Mouse (Mus musculus) embryonic facial prominence, embryonic 12.5 days (tissue): ENCODE measurements around the gene Tedc1. TPM values are rescaled to one million over a fixed set of nuclear protein-coding genes. Genes with fewer than 3 reads are reported as not detected.

Experiments
- ATAC-seq: fragments of 200-750 bp; cut with Nextera tagmentation; 2 replicates; pipeline ENCODE4 v1.8.0; 2017; ENCODE audit not compliant: insufficient number of reproducible peaks, insufficient read depth, low FRiP score, low TSS enrichment
- H3K27ac ChIP-seq: fragments of 300-500 bp; sonication (generic); 2 replicates; pipeline ENCODE4 v1.5.1; 2016; ENCODE audit warnings: mild to moderate bottlenecking
- H3K27me3 ChIP-seq: fragments of 300-500 bp; sonication (generic); 2 replicates; pipeline ENCODE4 v1.6.1; 2016; ENCODE audit warnings: mild to moderate bottlenecking, moderate library complexity
- H3K36me3 ChIP-seq: fragments of 300-500 bp; sonication (generic); 2 replicates; pipeline ENCODE4 v1.6.1; 2016; ENCODE audit warnings: mild to moderate bottlenecking
- H3K4me1 ChIP-seq: fragments of 300-500 bp; sonication (generic); 2 replicates; pipeline ENCODE4 v1.6.1; 2016
- H3K4me2 ChIP-seq: fragments of 300-500 bp; sonication (generic); replicated peaks from 2 replicates; pipeline ENCODE4 v1.6.1; 2016; ENCODE audit warnings: mild to moderate bottlenecking, moderate library complexity
- H3K4me3 ChIP-seq: fragments of 300-500 bp; sonication (generic); 2 replicates; pipeline ENCODE4 v1.5.1; 2016; ENCODE audit warnings: mild to moderate bottlenecking
- H3K9ac ChIP-seq: fragments of 300-500 bp; sonication (generic); 2 replicates; pipeline ENCODE4 v1.6.1; 2016; ENCODE audit warnings: mild to moderate bottlenecking, moderate library complexity
- H3K9me3 ChIP-seq: fragments of 300-500 bp; sonication (generic); 2 replicates; pipeline ENCODE4 v1.6.1; 2016; ENCODE audit warnings: mild to moderate bottlenecking, moderate library complexity
- WGBS: fragments of 180-500 bp; shearing (Covaris S2); methylation state at CpG from one replicate; pipeline ENCODE4 v1.1.7; 2016; 5-methylcytosine and 5-hydroxymethylcytosine counted together
- polyA plus RNA-seq: library from polyadenylated mRNA; unstranded; fragments of >200 nt; fragmentation: Nextera tagmentation; extraction: Ambion mirVana; gene quantifications from 2 replicates; pipeline ENCODE4 v1.2.1, GENCODE M21; 2016

The Tedc1 gene
- polyA plus RNA-seq, 1 experiment from 2014 or later: 49.7 TPM

GRCm38 (mm10) chr12:113157521-113157920 is 1.3 kb downstream of the Tedc1 start:
- H3K4me2 ChIP-seq: peak overlapping the region; percentile 80
- peak overlapping the region; percentile 53 for H3K4me3 ChIP-seq
- H3K9me3 ChIP-seq: no peaks in the 10 kb centered on the region
- WGBS: 91% methylated on average over 8 of the region's 8 CpGs
- H3K36me3 ChIP-seq: peaks cover 12% of the 10 kb centered on the region
- H3K27ac ChIP-seq: no peak overlapping the region
- peaks cover 4% of the 10 kb centered on the region; the same call in 1 of the 2 replicates for H3K27me3 ChIP-seq
- ATAC-seq: no peak
- peak overlapping the region; percentile 35 for H3K9ac ChIP-seq
- peaks cover 16% of the 10 kb centered on the region for H3K4me1 ChIP-seq

- Histone ChIP-seq H3K27me3 (no peaks in the 10 kb centered on the region; the same call in 1 of the 2 replicates), H3K36me3 (peaks cover 12% of the 10 kb centered on the region), H3K4me3 (peak overlapping the region; percentile 53; the same call in 1 of the 2 replicates), H3K27ac (no peak overlapping the region), H3K9ac (no peak overlapping the region), H3K9me3 (no peaks in the 10 kb centered on the region), H3K4me2 (no peak overlapping the region), H3K4me1 (peaks cover 14% of the 10 kb centered on the region)
- no peak for ATAC-seq
- WGBS: 86% methylated on average over 8 of the region's 8 CpGs
Measured at GRCm38 (mm10) chr12:113157971-113158370, 1.8 kb downstream of the Tedc1 start.

GRCm38 (mm10) chr12:113163561-113164006 is 7.4 kb downstream of the Tedc1 start:
- Histone ChIP-seq H3K9me3 (no peaks in the 10 kb centered on the region), H3K27me3 (no peaks in the 10 kb centered on the region), H3K4me1 (no peaks in the 10 kb centered on the region), H3K27ac (peak overlapping the region; percentile 83), H3K9ac (no peak overlapping the region; the same call in 1 of the 2 replicates), H3K36me3 (peaks cover 12% of the 10 kb centered on the region), H3K4me3 (no peak overlapping the region), H3K4me2 (no peak overlapping the region)
- ATAC-seq: peak; percentile 53; the same call in 1 of the 2 replicates
- WGBS: 44% methylated on average over 11 of the region's 11 CpGs

GRCm38 (mm10) chr12:113168031-113168536 is 11.9 kb downstream of the Tedc1 start:
- no peak overlapping the region for H3K4me3 ChIP-seq
- 83% methylated on average over 9 of the region's 9 CpGs for WGBS
- no peaks in the 10 kb centered on the region for H3K4me1 ChIP-seq
- no peak overlapping the region for H3K9ac ChIP-seq
- H3K27me3 ChIP-seq: no peaks in the 10 kb centered on the region
- no peak for ATAC-seq
- H3K27ac ChIP-seq: no peak overlapping the region
- H3K9me3 ChIP-seq: no peaks in the 10 kb centered on the region
- H3K36me3 ChIP-seq: no peaks in the 10 kb centered on the region
- H3K4me2 ChIP-seq: no peak overlapping the region

GRCm38 (mm10) chr12:113176960-113177725 is 20.9 kb downstream of the Tedc1 start:
- Histone ChIP-seq H3K4me1 (no peaks in the 10 kb centered on the region), H3K27me3 (no peaks in the 10 kb centered on the region), H3K4me2 (no peak overlapping the region), H3K9ac (no peak overlapping the region), H3K36me3 (no peaks in the 10 kb centered on the region), H3K9me3 (no peaks in the 10 kb centered on the region), H3K27ac (no peak overlapping the region), H3K4me3 (no peak overlapping the region)
- WGBS: 85% methylated on average over 18 of the region's 18 CpGs
- ATAC-seq: no peak

GRCm38 (mm10) chr12:113181020-113181419 is 24.8 kb downstream of the Tedc1 start:
- Histone ChIP-seq H3K9ac (no peak overlapping the region), H3K36me3 (no peaks in the 10 kb centered on the region), H3K27me3 (peaks cover 11% of the 10 kb centered on the region; the same call in 1 of the 2 replicates), H3K4me2 (no peak overlapping the region), H3K4me1 (no peaks in the 10 kb centered on the region; the same call in 1 of the 2 replicates), H3K27ac (no peak overlapping the region), H3K9me3 (no peaks in the 10 kb centered on the region), H3K4me3 (no peak overlapping the region)
- 52% methylated on average over 4 of the region's 4 CpGs for WGBS
- no peak for ATAC-seq

- Histone ChIP-seq H3K4me1 (peaks cover 17% of the 10 kb centered on the region), H3K9ac (0 out of 2 replicates have a peak overlapping the region, but pooled peaks have one; percentile 73), H3K27me3 (peaks cover 20% of the 10 kb centered on the region), H3K4me2 (no peak overlapping the region; the same call in 1 of the 2 replicates), H3K27ac (no peak overlapping the region), H3K4me3 (no peak overlapping the region; the same call in 1 of the 2 replicates), H3K9me3 (no peaks in the 10 kb centered on the region), H3K36me3 (peaks cover 14% of the 10 kb centered on the region)
- ATAC-seq: no peak
- 67% methylated on average over 5 of the region's 5 CpGs for WGBS
Measured at GRCm38 (mm10) chr12:113184945-113185344, 28.7 kb downstream of the Tedc1 start.

- peak within 1 kb of the TSS; percentile 89 for H3K4me2 ChIP-seq
- H3K36me3 ChIP-seq: peaks cover 16% of the 10 kb centered on the region
- ATAC-seq: peak; percentile 6; the same call in 1 of the 2 replicates
- H3K9me3 ChIP-seq: no peaks in the 10 kb centered on the region
- H3K4me3 ChIP-seq: peak within 1 kb of the TSS; percentile 71
- H3K4me1 ChIP-seq: peaks cover 17% of the 10 kb centered on the region
- 1% methylated on average over 62 of the region's 63 CpGs for WGBS
- peaks cover 20% of the 10 kb centered on the region for H3K27me3 ChIP-seq
- H3K9ac ChIP-seq: peak within 1 kb of the TSS; percentile 73
- no peak within 1 kb of the TSS for H3K27ac ChIP-seq
Measured at GRCm38 (mm10) chr12:113185442-113186291, 29.4 kb downstream of the Tedc1 start, which contains the start of gene Tmem121. Tmem121 (plus strand) TSS chr12:113185930.

GRCm38 (mm10) chr12:113186326-113187010 is 30.2 kb downstream of the Tedc1 start:
- Histone ChIP-seq H3K9me3 (no peaks in the 10 kb centered on the region), H3K27me3 (peaks cover 20% of the 10 kb centered on the region), H3K27ac (no peak overlapping the region), H3K4me2 (peak overlapping the region; percentile 89), H3K4me3 (peak overlapping the region; percentile 71), H3K36me3 (peaks cover 16% of the 10 kb centered on the region), H3K9ac (peak overlapping the region; percentile 73), H3K4me1 (peaks cover 17% of the 10 kb centered on the region)
- ATAC-seq: no peak
- WGBS: 40% methylated on average over 12 of the region's 12 CpGs

GRCm38 (mm10) chr12:113187011-113187375 is 30.8 kb downstream of the Tedc1 start:
- WGBS: 59% methylated on average over 4 of the region's 4 CpGs
- Histone ChIP-seq H3K4me1 (peaks cover 17% of the 10 kb centered on the region), H3K27me3 (peaks cover 20% of the 10 kb centered on the region), H3K9ac (no peak overlapping the region), H3K36me3 (peaks cover 16% of the 10 kb centered on the region), H3K27ac (no peak overlapping the region), H3K9me3 (no peaks in the 10 kb centered on the region), H3K4me3 (peak overlapping the region; percentile 71; the same call in 1 of the 2 replicates), H3K4me2 (peak overlapping the region; percentile 89)
- ATAC-seq: no peak
